Mouse (Mus musculus) T-cell, adult 2 months (primary cell): Measurements from ENCODE around the gene 1700067K01Rik.
A peak's percentile ranks its signal among the peaks of the same experiment; 100 is the strongest.
"Not testable (repeated sequence)": the region's sequence is repeated elsewhere in the genome, so short reads cannot be mapped to it uniquely, and the experiment has no call there.

ENCODE experiments used
- DNase-seq: peaks from one replicate; pipeline ENCODE4 v3.0.0; 2022; ENCODE audit warnings: low spot score

The 1700067K01Rik gene

GRCm38 (mm10) chr8:83983222-83983621 lies 18.1 kb upstream of the 1700067K01Rik start:
- DNase-seq, result not testable (repeated sequence)

GRCm38 (mm10) chr8:83989243-83989642 lies 12.1 kb upstream of the 1700067K01Rik start:
- DNase-seq, result no peak

- DNase-seq, result no peak
Measured at GRCm38 (mm10) chr8:83990170-83990569, 11.1 kb upstream of the 1700067K01Rik start.

DNA sequence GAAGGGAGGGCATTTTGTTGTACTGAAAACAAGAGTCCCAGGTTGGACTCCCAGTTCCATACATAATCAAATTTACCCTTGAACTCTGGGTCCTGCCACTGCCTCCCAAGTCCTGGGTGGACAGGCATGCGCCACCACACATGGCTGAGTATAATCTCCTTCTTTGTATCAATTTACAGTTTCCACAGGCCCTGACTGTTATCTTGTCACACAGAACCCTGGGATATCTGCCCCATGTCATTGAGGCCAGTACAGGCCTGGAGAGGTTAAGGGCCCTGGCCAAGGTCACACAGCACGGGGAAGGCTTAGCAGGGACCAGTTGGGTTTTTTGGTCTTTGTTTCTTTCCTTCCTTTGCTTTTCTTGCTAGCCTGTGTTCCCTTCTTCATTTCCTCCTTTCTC lies 8.8 kb upstream of the 1700067K01Rik start:
- DNase-seq, result no peak

GRCm38 (mm10) chr8:83994030-83994429 lies 7.3 kb upstream of the 1700067K01Rik start:
- DNase-seq, result no peak

GRCm38 (mm10) chr8:83995973-83996372 lies 5.3 kb upstream of the 1700067K01Rik start:
- no peak for DNase-seq

DNA sequence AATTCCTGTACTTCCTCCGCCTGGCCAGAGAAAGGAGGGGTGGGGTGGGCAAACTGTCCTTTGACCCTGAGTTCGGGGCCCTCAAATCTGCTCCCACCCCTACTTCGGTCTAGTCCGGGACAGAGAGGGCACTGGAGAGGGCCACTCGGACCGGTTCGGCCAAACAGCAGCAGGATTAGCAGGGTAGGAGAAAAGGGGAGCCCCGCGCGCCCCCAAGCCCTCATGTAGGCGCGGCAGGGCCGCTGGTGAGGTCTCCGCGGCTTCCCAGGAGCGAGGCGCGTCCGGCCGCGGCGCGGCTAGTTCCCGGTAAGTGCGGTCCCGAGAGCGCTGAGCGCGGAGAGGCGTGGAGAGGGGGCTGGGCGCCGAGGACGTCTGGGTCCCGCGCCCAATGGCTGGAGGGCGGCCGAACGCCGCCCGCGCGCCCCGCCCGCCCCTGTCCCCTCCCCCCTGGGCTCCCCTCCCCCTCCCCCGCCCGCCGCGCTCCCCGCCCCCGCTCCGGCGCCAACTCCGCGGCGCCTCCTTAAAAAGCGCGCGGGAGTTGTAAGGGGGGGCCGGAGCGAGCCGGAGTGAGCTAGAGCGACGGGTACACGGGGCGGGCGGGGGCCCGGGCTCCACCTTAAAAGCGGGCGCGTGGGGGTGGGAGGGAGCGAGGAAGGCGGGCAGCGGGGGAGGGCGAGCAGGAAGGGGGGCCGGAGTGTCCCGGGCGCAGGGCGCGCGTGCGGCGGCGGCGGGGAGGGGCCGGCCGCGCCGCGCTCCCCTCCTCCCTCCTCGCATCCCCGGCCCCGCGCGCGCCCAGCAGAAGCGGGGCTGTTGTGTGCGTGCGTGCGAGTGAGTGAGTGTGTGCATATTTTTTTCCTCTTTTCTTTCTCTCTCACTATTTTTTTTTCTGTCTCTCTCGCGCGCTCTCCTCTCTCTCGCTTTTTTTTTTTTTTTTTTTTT lies 4.5 kb upstream of the 1700067K01Rik start:
- peak; percentile 59 for DNase-seq

- peak; percentile 35 for DNase-seq
Measured at GRCm38 (mm10) chr8:83997511-83998141, 3.7 kb upstream of the 1700067K01Rik start, which contains the start of gene Samd1. Gene Samd1, plus strand, starts transcription at chr8:83997672.

DNA sequence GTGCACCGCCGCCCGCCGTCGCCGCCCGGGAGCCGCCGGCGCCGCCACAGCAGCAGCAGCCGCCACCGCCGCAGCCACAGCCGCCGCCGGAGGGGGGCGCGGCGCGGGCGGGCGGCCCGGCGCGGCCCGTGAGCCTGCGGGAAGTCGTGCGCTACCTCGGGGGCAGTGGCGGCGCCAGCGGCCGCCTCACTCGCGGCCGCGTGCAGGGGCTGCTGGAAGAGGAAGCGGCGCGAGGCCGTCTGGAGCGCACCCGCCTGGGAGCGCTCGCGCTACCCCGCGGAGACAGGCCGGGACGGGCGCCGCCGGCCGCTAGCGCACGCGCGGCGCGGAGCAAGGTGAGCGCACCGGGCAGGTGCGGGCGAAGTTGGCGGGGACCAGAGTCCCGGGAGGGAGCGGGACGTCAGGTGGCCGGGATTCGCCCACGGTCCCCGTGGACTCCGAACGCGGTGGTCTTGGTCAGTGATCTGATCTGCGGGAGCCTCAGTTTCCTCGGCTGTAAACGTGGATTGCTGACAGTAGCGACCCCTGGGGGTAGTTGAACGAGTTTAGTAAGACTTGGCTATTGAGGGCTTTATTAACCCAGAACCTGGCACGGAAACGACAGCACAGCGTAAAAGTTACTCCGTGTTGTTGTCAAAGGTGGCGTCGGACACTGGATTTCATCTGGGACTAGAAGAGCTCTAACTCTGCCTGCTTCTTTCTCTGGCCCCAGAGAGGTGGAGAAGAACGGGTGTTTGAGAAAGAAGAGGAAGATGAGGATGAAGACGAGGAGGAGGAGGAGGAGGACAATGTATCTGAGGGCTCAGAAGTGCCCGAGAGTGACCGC lies 2.9 kb upstream of the 1700067K01Rik start:
- DNase-seq, result peak; percentile 61

DNA sequence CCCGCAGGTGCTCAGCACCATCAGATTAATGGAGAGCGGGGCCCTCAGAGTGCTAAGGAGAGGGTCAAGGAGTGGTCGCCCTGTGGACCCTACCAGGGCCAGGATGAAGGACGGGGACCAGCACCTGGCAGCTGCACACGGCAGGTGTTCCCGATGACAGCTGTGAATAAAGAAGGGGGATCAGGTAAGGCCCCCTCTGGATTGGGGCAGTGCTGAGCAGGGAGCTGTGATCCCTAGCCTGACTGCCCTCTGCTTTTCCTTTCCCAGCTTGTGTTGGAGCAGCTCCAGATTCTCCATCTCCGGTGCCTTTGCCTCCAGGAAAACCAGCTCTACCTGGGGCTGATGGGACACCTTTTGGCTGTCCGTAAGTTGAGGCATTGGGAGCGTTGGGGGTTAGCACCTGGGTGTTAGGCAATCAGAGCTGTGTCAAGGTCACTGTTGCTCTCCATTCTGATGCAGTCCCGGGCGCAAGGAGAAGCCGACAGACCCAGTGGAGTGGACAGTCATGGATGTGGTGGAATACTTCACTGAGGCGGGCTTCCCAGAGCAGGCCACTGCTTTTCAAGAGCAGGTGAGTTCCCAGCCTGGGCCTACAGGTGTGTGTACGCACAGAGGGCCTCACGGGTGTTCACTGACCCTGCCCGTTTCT lies 2.1 kb upstream of the 1700067K01Rik start:
- no peak for DNase-seq

- no peak for DNase-seq
Measured at GRCm38 (mm10) chr8:83999825-84000224, 1.5 kb upstream of the 1700067K01Rik start.

GRCm38 (mm10) chr8:84002957-84003611 lies 1.8 kb downstream of the 1700067K01Rik start:
- no peak for DNase-seq

DNA sequence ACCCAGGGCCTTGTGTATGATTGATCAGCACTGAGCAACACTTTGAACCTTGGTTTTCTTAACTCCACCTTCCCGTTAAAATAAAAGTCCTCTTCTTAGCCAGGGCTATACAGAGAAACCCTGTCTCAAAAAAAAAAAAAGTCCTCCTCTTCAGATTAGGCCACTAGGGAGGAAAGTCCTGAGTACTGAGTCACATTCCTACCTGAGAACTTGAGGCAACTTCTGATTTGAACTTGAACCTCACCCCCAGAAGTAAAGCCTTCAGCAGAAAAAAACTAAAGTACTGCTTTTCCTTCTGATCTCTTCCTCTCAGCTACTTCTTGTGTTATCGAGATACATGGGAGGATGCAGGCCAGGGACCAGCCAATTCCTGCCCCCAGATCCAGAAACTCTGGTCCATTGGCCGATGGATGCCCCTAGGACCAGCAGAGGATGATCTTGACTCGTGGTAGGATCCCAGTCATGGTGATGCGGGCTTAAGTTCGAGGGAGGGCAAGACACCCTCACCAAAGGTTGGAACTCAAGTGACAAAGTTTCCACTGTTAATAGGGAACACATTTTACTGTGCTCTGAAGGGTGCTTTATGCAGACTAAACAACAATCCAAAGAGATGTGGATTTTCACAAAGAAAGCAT lies 2.4 kb downstream of the 1700067K01Rik start:
- DNase-seq, result no peak

DNA sequence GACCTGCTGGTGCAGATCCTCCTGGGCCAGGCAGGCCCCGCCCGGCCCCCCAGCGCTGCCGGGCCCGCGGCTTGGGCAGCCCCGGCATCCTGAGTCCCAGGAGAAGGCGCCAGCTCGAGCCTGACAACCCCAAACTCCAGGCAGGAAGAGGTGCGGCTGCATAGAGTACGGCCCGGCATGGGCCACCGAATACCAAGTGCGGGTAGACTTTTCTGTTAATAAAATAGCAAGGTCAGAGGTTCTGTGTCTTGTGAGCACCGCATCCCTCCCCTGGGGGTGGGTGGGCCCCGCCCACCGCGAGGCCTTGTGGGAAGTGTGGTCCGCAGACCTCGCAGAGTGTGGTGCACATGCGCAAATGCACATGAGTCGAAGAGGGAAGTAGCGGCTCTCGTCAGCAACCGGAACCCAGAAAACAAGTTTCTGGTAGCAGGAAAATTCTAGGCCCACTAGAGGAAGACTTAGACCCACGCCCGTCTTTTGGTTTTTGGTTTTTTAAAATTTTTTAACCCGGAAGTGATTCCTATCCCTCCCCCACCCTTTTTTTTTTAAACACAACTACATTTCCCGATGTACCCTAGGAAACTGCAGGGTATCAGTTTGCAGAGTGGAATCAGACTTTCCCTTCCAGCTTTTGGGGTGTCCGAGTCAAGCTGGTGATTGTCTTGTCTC lies 3.4 kb downstream of the 1700067K01Rik start:
- DNase-seq, result peak; percentile 95

DNA sequence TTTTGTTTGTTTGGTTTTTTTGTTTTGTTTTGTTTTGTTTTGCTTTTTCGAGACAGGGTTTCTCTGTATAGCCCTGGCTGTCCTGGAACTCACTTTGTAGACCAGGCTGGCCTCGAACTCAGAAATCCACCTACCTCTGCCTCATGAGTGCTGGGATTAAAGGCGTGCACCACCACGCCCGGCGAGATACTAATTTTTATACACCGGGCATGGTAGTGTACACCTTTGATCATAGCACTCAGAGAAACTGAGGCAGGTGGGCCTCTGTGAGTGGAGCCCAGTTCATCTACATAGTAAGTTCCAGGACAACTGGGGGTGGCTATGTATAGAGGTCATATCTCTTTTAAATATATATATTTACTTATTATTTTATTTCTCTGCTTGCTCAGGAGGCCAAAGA lies 4.2 kb downstream of the 1700067K01Rik start:
- DNase-seq, result not testable (repeated sequence)

GRCm38 (mm10) chr8:84008362-84008761 lies 7.1 kb downstream of the 1700067K01Rik start:
- no peak for DNase-seq

DNA sequence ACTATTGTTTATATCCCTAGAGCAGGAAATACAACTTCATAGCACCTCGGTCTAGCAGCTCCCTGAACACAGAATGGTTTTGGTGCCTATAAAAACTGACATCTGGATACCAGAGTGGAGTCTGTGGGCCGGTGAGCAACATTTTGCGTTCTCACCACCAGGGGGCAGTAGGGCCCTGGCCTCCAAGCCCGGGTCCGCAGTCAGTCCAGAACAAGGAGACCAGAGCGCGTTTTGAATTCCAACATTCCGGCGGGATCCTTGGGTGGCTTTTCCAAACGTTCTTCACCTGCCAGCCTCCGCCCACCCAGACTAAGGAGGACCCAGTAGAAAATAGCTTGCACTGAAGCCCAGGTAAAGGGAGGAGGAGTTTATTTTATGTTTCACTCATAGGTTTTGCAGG lies 8.6 kb downstream of the 1700067K01Rik start:
- peak; percentile 67 for DNase-seq

- peak; percentile 54 for DNase-seq
Measured at GRCm38 (mm10) chr8:84010625-84011611, 9.6 kb downstream of the 1700067K01Rik start.
